Mouse (Mus musculus) stomach, adult 2 months (tissue): Measurements from ENCODE around the gene Irak4. TPM values are rescaled to one million over a fixed set of nuclear protein-coding genes. Genes with fewer than 3 reads are reported as not detected.

Source experiments
- polyA plus RNA-seq: library from polyadenylated mRNA; depleted of rRNA; stranded (reverse); fragments of >200 nt; gene quantifications from 2 replicates; pipeline ENCODE4 v1.2.3, GENCODE M21; 2012; rRNA removed

The Irak4 gene
- polyA plus RNA-seq = 2.1 and 3.1 TPM in 2 replicates

GRCm38 (mm10) chr15:94543409-94544051 lies at the start of gene Irak4, which contains the start of gene Pus7l:
Gene Irak4 (plus strand): TSS chr15:94543643.
Gene Pus7l (minus strand): TSS chr15:94543547.

GRCm38 (mm10) chr15:94589219-94590075 lies 46.0 kb downstream of the Irak4 start, which contains the start of gene Twf1:
Gene Twf1 (minus strand): TSS chr15:94589889.

GRCm38 (mm10) chr15:94628830-94629601 lies 85.6 kb downstream of the Irak4 start, which contains the start of gene Tmem117:
Gene Tmem117 (plus strand): TSS chr15:94629232.

Other genes starting within 250 kb of the Irak4 start
- gene Adamts20, start 78.2 kb upstream of the Irak4 start, polyA plus RNA-seq = 0.25 and 0.78 TPM in 2 replicates
- 0.85 and 0.90 TPM in 2 replicates for gene Pus7l, start 96 bp upstream of the Irak4 start, polyA plus RNA-seq
- 14.2 and 16.2 TPM in 2 replicates for gene Twf1, start 46.2 kb downstream of the Irak4 start, polyA plus RNA-seq
- 0.20 and 0.34 TPM in 2 replicates for gene Tmem117, start 85.6 kb downstream of the Irak4 start, polyA plus RNA-seq